Mouse (Mus musculus): Measurements from ENCODE around the gene Dtx1. TPM values are rescaled to one million over a fixed set of nuclear protein-coding genes. Genes with fewer than 3 reads are reported as not detected.

Dtx1 gene
- polyA plus RNA-seq, 1 experiment from 2014 or later, result 17.1 TPM

- no peak overlapping the region for H3K27ac ChIP-seq (replicated peaks)
- H3K27me3 ChIP-seq, result peaks cover 66% of the 10 kb centered on the region
- H3K9me3 ChIP-seq, result no peaks in the 10 kb centered on the region
- H3K4me1 ChIP-seq, result peaks cover 46% of the 10 kb centered on the region
- no peak overlapping the region for H3K4me3 ChIP-seq
- H3K9ac ChIP-seq (replicated peaks), result no peak overlapping the region
- WGBS, result 73% methylated on average over 2 of the region's 2 CpGs
- ATAC-seq (ENCODE audit: low FRiP score, low read depth), result no peak
- no peak overlapping the region for H3K4me2 ChIP-seq (replicated peaks)
- no peaks in the 10 kb centered on the region for H3K36me3 ChIP-seq
Measured at GRCm38 (mm10) chr5:120702969-120703368, 8.8 kb downstream of the Dtx1 start.

- no peak for ATAC-seq (ENCODE audit: low FRiP score, low read depth)
- H3K4me1 ChIP-seq, result peaks cover 43% of the 10 kb centered on the region
- WGBS, result 83% methylated on average over 4 of the region's 4 CpGs
Measured at GRCm38 (mm10) chr5:120702421-120702820, 9.3 kb downstream of the Dtx1 start.

GRCm38 (mm10) chr5:120700996-120701790, 10.5 kb downstream of the Dtx1 start:
- Histone ChIP-seq H3K9me3 (no peaks in the 10 kb centered on the region), H3K27ac (replicated peaks) (no peak overlapping the region), H3K4me1 (peaks cover 33% of the 10 kb centered on the region), H3K4me2 (replicated peaks) (no peak overlapping the region), H3K9ac (replicated peaks) (no peak overlapping the region), H3K36me3 (no peaks in the 10 kb centered on the region), H3K4me3 (no peak overlapping the region), H3K27me3 (peaks cover 67% of the 10 kb centered on the region)
- no peak for ATAC-seq (ENCODE audit: low FRiP score, low read depth)
- 64% methylated on average over 10 of the region's 11 CpGs for WGBS

More at GRCm38 (mm10) chr5:120702421-120702820, 9.3 kb downstream of the Dtx1 start:
- Histone ChIP-seq H3K36me3 (no peaks in the 10 kb centered on the region), H3K9me3 (no peaks in the 10 kb centered on the region), H3K27me3 (peaks cover 65% of the 10 kb centered on the region), H3K4me3 (no peak overlapping the region), H3K27ac (replicated peaks) (no peak overlapping the region), H3K4me2 (replicated peaks) (no peak overlapping the region), H3K9ac (replicated peaks) (no peak overlapping the region)

GRCm38 (mm10) chr5:120698801-120699391, 12.8 kb downstream of the Dtx1 start:
- Histone ChIP-seq H3K4me1 (peaks cover 27% of the 10 kb centered on the region), H3K36me3 (no peaks in the 10 kb centered on the region), H3K9me3 (no peaks in the 10 kb centered on the region), H3K27me3 (peaks cover 81% of the 10 kb centered on the region), H3K4me3 (no peak overlapping the region), H3K27ac (replicated peaks) (peak overlapping the region; percentile 21; the same call in 1 of the 2 replicates), H3K4me2 (replicated peaks) (no peak overlapping the region), H3K9ac (replicated peaks) (no peak overlapping the region)
- ATAC-seq (ENCODE audit: low FRiP score, low read depth), result no peak
- WGBS, result 48% methylated on average over 16 of the region's 16 CpGs

- Histone ChIP-seq H3K27me3 (peaks cover 81% of the 10 kb centered on the region), H3K36me3 (no peaks in the 10 kb centered on the region), H3K9me3 (no peaks in the 10 kb centered on the region), H3K4me3 (no peak overlapping the region), H3K4me2 (replicated peaks) (no peak overlapping the region), H3K4me1 (peaks cover 27% of the 10 kb centered on the region), H3K9ac (replicated peaks) (no peak overlapping the region), H3K27ac (replicated peaks) (no peak overlapping the region)
- WGBS, result 63% methylated on average over 3 of the region's 3 CpGs
- no peak for ATAC-seq (ENCODE audit: low FRiP score, low read depth)
Measured at GRCm38 (mm10) chr5:120698181-120698580, 13.5 kb downstream of the Dtx1 start.

- Histone ChIP-seq H3K36me3 (no peaks in the 10 kb centered on the region), H3K9me3 (no peaks in the 10 kb centered on the region), H3K4me2 (replicated peaks) (no peak overlapping the region), H3K4me3 (no peak overlapping the region), H3K9ac (replicated peaks) (no peak overlapping the region), H3K27me3 (peaks cover 86% of the 10 kb centered on the region), H3K27ac (replicated peaks) (no peak overlapping the region), H3K4me1 (peaks cover 27% of the 10 kb centered on the region)
- WGBS, result 62% methylated on average over 4 of the region's 4 CpGs
- no peak for ATAC-seq (ENCODE audit: low FRiP score, low read depth)
Measured at GRCm38 (mm10) chr5:120696865-120697264, 14.9 kb downstream of the Dtx1 start.

GRCm38 (mm10) chr5:120696057-120696743, 15.5 kb downstream of the Dtx1 start:
- no peaks in the 10 kb centered on the region for H3K36me3 ChIP-seq
- peaks cover 25% of the 10 kb centered on the region for H3K4me1 ChIP-seq
- H3K4me3 ChIP-seq, result no peak overlapping the region
- no peak for ATAC-seq (ENCODE audit: low FRiP score, low read depth)
- H3K9ac ChIP-seq (replicated peaks), result no peak overlapping the region
- no peaks in the 10 kb centered on the region for H3K9me3 ChIP-seq
- no peak overlapping the region for H3K4me2 ChIP-seq (replicated peaks)
- peaks cover 86% of the 10 kb centered on the region for H3K27me3 ChIP-seq
- no peak overlapping the region for H3K27ac ChIP-seq (replicated peaks)
- 76% methylated on average over 16 of the region's 16 CpGs for WGBS

- ATAC-seq (ENCODE audit: low FRiP score, low read depth), result no peak
- no peaks in the 10 kb centered on the region for H3K36me3 ChIP-seq
- WGBS, result 2% methylated on average over 41 of the region's 41 CpGs
- H3K27me3 ChIP-seq, result peaks cover 82% of the 10 kb centered on the region
- no peak overlapping the region for H3K27ac ChIP-seq (replicated peaks)
- H3K9me3 ChIP-seq, result no peaks in the 10 kb centered on the region
- H3K4me1 ChIP-seq, result peaks cover 21% of the 10 kb centered on the region
- peak overlapping the region; percentile 24 for H3K4me3 ChIP-seq
- 0 out of 2 replicates have a peak overlapping the region, but pooled peaks have one; percentile 20 for H3K9ac ChIP-seq (replicated peaks)
- H3K4me2 ChIP-seq (replicated peaks), result peak overlapping the region; percentile 36
Measured at GRCm38 (mm10) chr5:120694695-120695074, 17.0 kb downstream of the Dtx1 start.

- Histone ChIP-seq H3K4me1 (peaks cover 19% of the 10 kb centered on the region), H3K4me3 (peak overlapping the region; percentile 24), H3K4me2 (replicated peaks) (peak overlapping the region; percentile 36), H3K9ac (replicated peaks) (no peak overlapping the region), H3K9me3 (no peaks in the 10 kb centered on the region), H3K27ac (replicated peaks) (no peak overlapping the region), H3K36me3 (no peaks in the 10 kb centered on the region), H3K27me3 (peaks cover 81% of the 10 kb centered on the region)
- WGBS, result 12% methylated on average over 37 of the region's 38 CpGs
- no peak for ATAC-seq (ENCODE audit: low FRiP score, low read depth)
Measured at GRCm38 (mm10) chr5:120693931-120694694, 17.6 kb downstream of the Dtx1 start.

- Histone ChIP-seq H3K27ac (replicated peaks) (no peak overlapping the region), H3K4me2 (replicated peaks) (no peak overlapping the region), H3K9ac (replicated peaks) (no peak overlapping the region), H3K36me3 (no peaks in the 10 kb centered on the region), H3K9me3 (no peaks in the 10 kb centered on the region), H3K27me3 (peaks cover 76% of the 10 kb centered on the region), H3K4me3 (no peak overlapping the region), H3K4me1 (peaks cover 9% of the 10 kb centered on the region)
- ATAC-seq (ENCODE audit: low FRiP score, low read depth), result no peak
- 80% methylated on average over 19 of the region's 19 CpGs for WGBS
Measured at GRCm38 (mm10) chr5:120692034-120692433, 19.7 kb downstream of the Dtx1 start.

GRCm38 (mm10) chr5:120690417-120690816, 21.3 kb downstream of the Dtx1 start:
- ATAC-seq (ENCODE audit: low FRiP score, low read depth), result no peak
- no peak overlapping the region for H3K27ac ChIP-seq (replicated peaks)
- peaks cover 9% of the 10 kb centered on the region for H3K4me1 ChIP-seq
- no peaks in the 10 kb centered on the region for H3K9me3 ChIP-seq
- H3K4me2 ChIP-seq (replicated peaks), result no peak overlapping the region
- H3K9ac ChIP-seq (replicated peaks), result no peak overlapping the region
- WGBS, result 79% methylated on average over 4 of the region's 4 CpGs
- no peaks in the 10 kb centered on the region for H3K36me3 ChIP-seq
- H3K4me3 ChIP-seq, result no peak overlapping the region
- H3K27me3 ChIP-seq, result peaks cover 71% of the 10 kb centered on the region

Measured in midbrain, embryonic 12.5 days (tissue).